Mouse (Mus musculus) limb, embryonic 14.5 days (tissue): Measurements from ENCODE around the gene Stpg1. TPM values are rescaled to one million over a fixed set of nuclear protein-coding genes. Genes with fewer than 3 reads are reported as not detected.

ENCODE experiments used
- ATAC-seq: fragments of 200-750 bp; cut with Nextera tagmentation; 2 replicates; pipeline ENCODE4 v1.8.0; 2017; ENCODE audit warnings: low read depth, moderate number of reproducible peaks, moderate TSS enrichment; ENCODE audit not compliant: low FRiP score
- DNase-seq: peaks from one replicate; pipeline ENCODE4 v3.0.0-alpha.2; 2015; ENCODE audit warnings: low spot score
- H3K27ac ChIP-seq: fragments of 300-500 bp; sonication (generic); replicated peaks from 2 replicates; pipeline ENCODE4 v1.5.1; 2014; ENCODE audit warnings: low read depth, mild to moderate bottlenecking, low read length, moderate library complexity, mixed read lengths
- H3K27me3 ChIP-seq: fragments of 300-500 bp; sonication (generic); 2 replicates; pipeline ENCODE4 v1.6.1; 2014; ENCODE audit warnings: low read length, mixed read lengths; ENCODE audit not compliant: control insufficient read depth, insufficient read depth
- H3K36me3 ChIP-seq: fragments of 300-500 bp; sonication (generic); 2 replicates; pipeline ENCODE4 v1.6.1; 2014; ENCODE audit warnings: mild to moderate bottlenecking, low read length, moderate library complexity, mixed read lengths; ENCODE audit not compliant: control insufficient read depth, insufficient read depth
- H3K4me1 ChIP-seq: fragments of 300-500 bp; sonication (generic); 2 replicates; pipeline ENCODE4 v1.6.1; 2014; ENCODE audit warnings: antibody characterized with exemption, low read length, mixed read lengths; ENCODE audit not compliant: control insufficient read depth, insufficient read depth
- H3K4me2 ChIP-seq: fragments of 300-500 bp; sonication (generic); replicated peaks from 2 replicates; pipeline ENCODE4 v1.6.1; 2014; ENCODE audit warnings: low read depth, mild to moderate bottlenecking, low read length, moderate library complexity; ENCODE audit not compliant: severe bottlenecking
- H3K4me3 ChIP-seq: fragments of 300-500 bp; sonication (generic); replicated peaks from 2 replicates; pipeline ENCODE4 v1.5.1; 2014; ENCODE audit warnings: low read length
- H3K9ac ChIP-seq: fragments of 300-500 bp; sonication (generic); 2 replicates; pipeline ENCODE4 v1.6.1; 2014; ENCODE audit warnings: mild to moderate bottlenecking, low read depth, low read length, moderate library complexity; ENCODE audit not compliant: severe bottlenecking
- H3K9me3 ChIP-seq: fragments of 300-500 bp; sonication (generic); 2 replicates; pipeline ENCODE4 v1.6.1; 2016; ENCODE audit warnings: low read length; ENCODE audit not compliant: control insufficient read depth
- POLR2A ChIP-seq: fragments of 200-500 bp; IDR thresholded peaks from 2 replicates; pipeline ENCODE4 v1.8.0; 2012; ENCODE audit warnings: inconsistent platforms, mild to moderate bottlenecking, moderate library complexity, borderline replicate concordance; ENCODE audit not compliant: insufficient read depth, insufficient read length; ENCODE audit errors: extremely low read depth
- WGBS: fragments of 180-500 bp; shearing (Covaris S2); extraction: QIAGEN DNeasy Blood & Tissue Kit; methylation state at CpG from one replicate; pipeline ENCODE4 v1.1.7; 2014; 5-methylcytosine and 5-hydroxymethylcytosine counted together
- polyA plus RNA-seq, 2 experiments: library from polyadenylated mRNA; depleted of rRNA in 1 of 2; stranded (reverse) in 1 of 2; unstranded in 1 of 2; fragments of >200 nt; fragmentation: Nextera tagmentation in 1 of 2; extraction: Ambion mirVana in 1 of 2; gene quantifications; 2 replicates each; pipeline versions ENCODE4 v1.2.1 to v1.2.3; 2012 to 2014

The Stpg1 gene
- polyA plus RNA-seq, 2 experiments = 0.15 to 0.20 TPM

- H3K9ac ChIP-seq = no peak overlapping the region
- H3K9me3 ChIP-seq = no peaks in the 10 kb centered on the region
- 17% methylated on average over 2 of the region's 2 CpGs for WGBS
- no peak overlapping the region for H3K27ac ChIP-seq
- H3K36me3 ChIP-seq = no peaks in the 10 kb centered on the region
- H3K27me3 ChIP-seq = no peaks in the 10 kb centered on the region
- no peak for TF ChIP-seq POLR2A
- H3K4me2 ChIP-seq = no peak overlapping the region
- no peak for ATAC-seq
- DNase-seq = no peak
- H3K4me3 ChIP-seq = no peak overlapping the region
- H3K4me1 ChIP-seq = peaks cover 21% of the 10 kb centered on the region
Observed at GRCm38 (mm10) chr4:135563794-135564193, 69.2 kb downstream of the Stpg1 start.

GRCm38 (mm10) chr4:135565400-135565799 is 70.8 kb downstream of the Stpg1 start:
- WGBS = 52% methylated on average over 9 of the region's 9 CpGs
- Histone ChIP-seq H3K4me1 (peaks cover 35% of the 10 kb centered on the region), H3K27me3 (no peaks in the 10 kb centered on the region), H3K4me2 (no peak overlapping the region), H3K36me3 (no peaks in the 10 kb centered on the region), H3K9ac (no peak overlapping the region), H3K27ac (no peak overlapping the region), H3K9me3 (no peaks in the 10 kb centered on the region), H3K4me3 (no peak overlapping the region)
- no peak for DNase-seq
- no peak for TF ChIP-seq POLR2A
- no peak for ATAC-seq

GRCm38 (mm10) chr4:135567042-135567441 is 72.5 kb downstream of the Stpg1 start:
- no peak overlapping the region for H3K4me3 ChIP-seq
- no peak overlapping the region for H3K9ac ChIP-seq
- no peak for TF ChIP-seq POLR2A
- no peaks in the 10 kb centered on the region for H3K27me3 ChIP-seq
- 33% methylated on average over 11 of the region's 11 CpGs for WGBS
- ATAC-seq (no peak), DNase-seq (no peak)
- H3K27ac ChIP-seq = no peak overlapping the region
- no peaks in the 10 kb centered on the region for H3K36me3 ChIP-seq
- no peak overlapping the region for H3K4me2 ChIP-seq
- no peaks in the 10 kb centered on the region for H3K9me3 ChIP-seq
- H3K4me1 ChIP-seq = peaks cover 49% of the 10 kb centered on the region

- Histone ChIP-seq H3K4me1 (peaks cover 49% of the 10 kb centered on the region), H3K4me3 (no peak overlapping the region), H3K4me2 (no peak overlapping the region), H3K9me3 (no peaks in the 10 kb centered on the region), H3K27ac (no peak overlapping the region), H3K36me3 (no peaks in the 10 kb centered on the region), H3K9ac (no peak overlapping the region), H3K27me3 (no peaks in the 10 kb centered on the region)
- ATAC-seq (no peak), DNase-seq (no peak)
- TF ChIP-seq POLR2A = no peak
- WGBS = 31% methylated on average over 8 of the region's 8 CpGs
Observed at GRCm38 (mm10) chr4:135567484-135567883, 72.9 kb downstream of the Stpg1 start.

GRCm38 (mm10) chr4:135569201-135569600 is 74.6 kb downstream of the Stpg1 start:
- DNase-seq = no peak
- Histone ChIP-seq H3K27ac (no peak overlapping the region), H3K9ac (no peak overlapping the region), H3K4me2 (peak overlapping the region; percentile 53; the same call in 1 of the 2 replicates), H3K4me3 (no peak overlapping the region), H3K27me3 (0 out of 2 replicates have a peak, but pooled peaks cover 15% of the 10 kb centered on the region), H3K9me3 (no peaks in the 10 kb centered on the region), H3K36me3 (no peaks in the 10 kb centered on the region), H3K4me1 (peaks cover 59% of the 10 kb centered on the region)
- no peak for ATAC-seq
- WGBS = 4% methylated on average over 11 of the region's 11 CpGs
- TF ChIP-seq POLR2A = no peak
